Mouse (Mus musculus): ENCODE measurements around the gene Slc16a12. TPM values are rescaled to one million over a fixed set of nuclear protein-coding genes. Genes with fewer than 3 reads are reported as not detected.
A peak's percentile ranks its signal among the peaks of the same experiment; 100 is the strongest.

The Slc16a12 gene
- polyA plus RNA-seq, 1 experiment from 2014 or later, result 2.7 TPM

DNA sequence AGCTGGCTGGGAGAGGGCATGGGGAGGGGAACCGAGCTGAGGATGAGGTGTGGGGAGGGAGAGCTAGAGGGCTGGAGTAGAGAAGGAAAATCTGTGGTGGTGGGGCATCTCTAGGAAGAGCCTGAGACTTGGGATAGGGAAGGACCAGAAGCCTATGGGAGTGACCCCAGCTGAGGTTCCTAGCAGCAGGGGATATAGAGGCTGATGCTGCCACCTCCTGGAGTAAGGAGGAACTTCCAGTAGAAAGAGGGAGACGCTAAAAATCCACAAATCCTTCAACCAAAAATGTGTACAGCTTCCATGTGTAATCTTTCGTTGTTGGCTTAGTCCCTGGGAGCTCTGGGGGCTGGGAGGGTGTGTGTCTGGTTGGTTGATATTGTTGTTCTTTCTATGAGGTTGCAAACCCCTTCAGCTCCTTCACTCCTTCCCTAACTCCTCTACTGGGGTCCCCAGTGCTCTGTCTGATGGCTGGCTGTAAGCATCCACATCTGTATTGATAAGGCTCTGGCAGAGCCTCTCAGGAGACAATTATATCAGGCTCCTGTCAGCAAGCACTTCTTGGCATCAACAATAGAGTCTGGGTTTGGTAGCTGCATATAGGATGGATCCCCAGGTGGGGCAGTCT lies 110.0 kb downstream of the Slc16a12 start:
- 10% methylated on average over 3 of the region's 3 CpGs for WGBS
- Histone ChIP-seq H3K4me1 (ENCODE audit: control insufficient read depth, insufficient read depth, low read depth, low read length) (no peaks in the 10 kb centered on the region), H3K9me3 (ENCODE audit: control insufficient read depth, low read length) (no peaks in the 10 kb centered on the region), H3K27ac (ENCODE audit: low read depth, low read length) (no peak overlapping the region), H3K36me3 (ENCODE audit: control insufficient read depth, insufficient read depth, low read length) (no peaks in the 10 kb centered on the region), H3K9ac (ENCODE audit: low read depth, low read length) (no peak overlapping the region), H3K4me2 (ENCODE audit: low read length) (no peak overlapping the region), H3K27me3 (replicated peaks; ENCODE audit: control insufficient read depth, insufficient read depth, low read length) (no peaks in the 10 kb centered on the region), H3K4me3 (ENCODE audit: low read length) (no peak overlapping the region)
- 0 out of 2 replicates have a peak, but pooled peaks have one; percentile 52 for ATAC-seq

DNA sequence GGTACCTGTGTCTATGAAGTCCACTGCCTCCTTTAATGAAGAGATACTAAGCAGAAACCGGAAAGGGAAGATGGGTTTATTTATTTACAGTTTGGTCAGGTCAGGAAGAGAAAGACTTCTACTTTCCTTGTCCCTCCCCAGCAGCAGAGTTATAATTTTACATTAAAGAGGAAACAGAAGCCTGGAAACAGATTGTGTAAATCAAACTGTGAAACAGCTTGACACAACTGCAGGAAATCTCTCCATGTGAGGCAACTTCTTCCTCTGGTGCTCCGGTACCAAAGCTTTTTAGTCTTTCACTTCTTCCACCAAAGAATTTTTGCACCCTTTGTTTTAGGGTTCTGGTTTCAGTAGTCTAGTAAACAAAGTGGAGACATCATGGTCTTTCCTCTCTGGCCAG lies 113.6 kb downstream of the Slc16a12 start:
- Histone ChIP-seq H3K27me3 (replicated peaks; ENCODE audit: control insufficient read depth, insufficient read depth, low read length) (no peaks in the 10 kb centered on the region), H3K9me3 (ENCODE audit: control insufficient read depth, low read length) (no peaks in the 10 kb centered on the region), H3K27ac (ENCODE audit: low read depth, low read length) (no peak overlapping the region), H3K4me1 (ENCODE audit: control insufficient read depth, insufficient read depth, low read depth, low read length) (no peaks in the 10 kb centered on the region), H3K9ac (ENCODE audit: low read depth, low read length) (no peak overlapping the region), H3K4me2 (ENCODE audit: low read length) (no peak overlapping the region), H3K4me3 (ENCODE audit: low read length) (no peak overlapping the region), H3K36me3 (ENCODE audit: control insufficient read depth, insufficient read depth, low read length) (no peaks in the 10 kb centered on the region)
- 80% methylated on average over 2 of the region's 2 CpGs for WGBS
- ATAC-seq, result no peak

DNA sequence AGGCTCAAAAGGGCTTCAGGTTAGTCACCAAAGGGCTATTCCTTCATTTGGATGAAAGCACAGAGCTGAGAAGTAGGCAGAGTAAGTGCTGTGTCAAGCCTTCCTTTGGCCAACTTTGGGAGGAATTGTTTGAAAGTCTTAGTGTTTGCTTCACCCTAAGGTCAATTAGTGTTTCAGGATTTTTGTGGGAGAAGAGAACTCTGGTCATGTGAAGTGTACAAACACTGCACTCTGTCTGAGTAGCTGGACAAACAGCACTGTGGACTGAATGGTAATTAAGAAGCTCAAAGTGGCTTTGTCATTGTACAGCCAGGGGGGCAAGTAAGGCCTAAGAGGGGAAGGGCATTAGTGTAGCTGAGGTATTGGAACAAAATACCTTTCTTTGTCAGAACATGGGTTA lies 115.6 kb downstream of the Slc16a12 start:
- Histone ChIP-seq H3K4me2 (ENCODE audit: low read length) (no peak overlapping the region), H3K9ac (ENCODE audit: low read depth, low read length) (no peak overlapping the region), H3K4me1 (ENCODE audit: control insufficient read depth, insufficient read depth, low read depth, low read length) (no peaks in the 10 kb centered on the region), H3K27me3 (replicated peaks; ENCODE audit: control insufficient read depth, insufficient read depth, low read length) (no peaks in the 10 kb centered on the region), H3K9me3 (ENCODE audit: control insufficient read depth, low read length) (no peaks in the 10 kb centered on the region), H3K4me3 (ENCODE audit: low read length) (no peak overlapping the region), H3K27ac (ENCODE audit: low read depth, low read length) (no peak overlapping the region), H3K36me3 (ENCODE audit: control insufficient read depth, insufficient read depth, low read length) (no peaks in the 10 kb centered on the region)
- peak; percentile 9; the same call in 1 of the 2 replicates for ATAC-seq

DNA sequence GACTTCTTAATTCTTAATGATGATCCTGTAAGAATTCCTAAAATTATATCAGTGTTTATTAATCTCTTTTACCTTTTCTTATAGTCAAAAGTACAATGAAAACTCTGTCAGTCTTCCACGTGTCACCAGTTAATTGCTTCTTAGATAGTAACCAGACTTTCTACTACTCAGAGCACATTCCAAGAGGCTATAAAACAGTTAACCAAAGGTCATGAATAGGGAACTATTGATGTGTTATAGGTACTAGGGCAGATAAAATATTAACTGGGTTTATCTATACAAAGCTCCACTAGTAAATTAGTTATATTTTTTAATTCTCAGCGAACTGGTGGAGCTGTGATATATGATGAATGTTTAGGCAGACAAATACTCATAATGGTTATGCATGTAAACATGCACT lies 119.6 kb downstream of the Slc16a12 start:
- Histone ChIP-seq H3K4me3 (ENCODE audit: low read length) (no peak overlapping the region), H3K4me1 (ENCODE audit: control insufficient read depth, insufficient read depth, low read depth, low read length) (no peaks in the 10 kb centered on the region), H3K9ac (ENCODE audit: low read depth, low read length) (no peak overlapping the region), H3K4me2 (ENCODE audit: low read length) (no peak overlapping the region), H3K27me3 (replicated peaks; ENCODE audit: control insufficient read depth, insufficient read depth, low read length) (no peaks in the 10 kb centered on the region), H3K27ac (ENCODE audit: low read depth, low read length) (no peak overlapping the region), H3K9me3 (ENCODE audit: control insufficient read depth, low read length) (no peaks in the 10 kb centered on the region), H3K36me3 (ENCODE audit: control insufficient read depth, insufficient read depth, low read length) (no peaks in the 10 kb centered on the region)
- ATAC-seq, result no peak
- 77% methylated on average over 2 of the region's 2 CpGs for WGBS

DNA sequence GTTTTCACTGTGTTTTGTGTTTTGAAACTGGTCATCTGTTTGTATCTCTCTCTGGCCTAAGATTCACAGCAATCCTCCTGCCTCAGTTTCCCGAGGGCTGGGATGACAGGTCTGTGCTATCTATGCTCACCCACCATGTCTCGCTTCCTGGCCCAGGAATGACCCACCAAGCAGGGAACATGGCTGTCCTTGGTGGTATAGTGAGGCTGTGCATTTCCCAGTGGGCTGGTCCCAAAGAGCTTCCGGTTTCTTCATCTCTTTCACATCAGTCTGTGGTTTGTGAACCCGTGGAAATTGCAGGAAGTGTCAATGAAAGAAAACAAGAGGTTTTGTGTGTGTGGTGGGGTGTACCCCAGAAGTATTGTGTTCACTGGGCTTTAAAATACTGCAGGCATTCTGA lies 122.4 kb downstream of the Slc16a12 start:
- whole genome bisulfite sequencing, result 82% methylated on average over 4 of the region's 4 CpGs

DNA sequence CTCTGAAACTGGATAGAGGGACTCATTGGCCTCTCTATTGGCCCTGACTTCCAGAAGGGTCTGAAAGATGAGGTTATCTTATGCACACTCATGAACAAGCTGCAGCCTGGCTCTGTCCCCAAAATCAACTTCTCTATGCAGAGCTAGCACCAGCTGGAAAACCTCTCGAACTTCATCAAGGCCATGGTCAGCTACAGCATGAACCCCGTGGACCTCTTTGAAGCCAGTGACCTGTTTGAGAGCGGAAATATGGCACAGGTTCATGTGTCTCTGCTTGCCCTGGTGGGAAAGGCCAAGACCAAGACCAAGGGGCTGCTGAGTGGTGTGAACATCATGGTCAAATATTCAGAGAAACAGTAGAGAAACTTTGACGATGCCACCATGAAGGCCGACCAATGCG lies 123.3 kb downstream of the Slc16a12 start:
- H3K4me2 ChIP-seq (ENCODE audit: low read length), result no peak overlapping the region
- H3K27ac ChIP-seq (ENCODE audit: low read depth, low read length), result no peak overlapping the region
- WGBS, result 94% methylated on average over 6 of the region's 6 CpGs
- no peaks in the 10 kb centered on the region for H3K4me1 ChIP-seq (ENCODE audit: control insufficient read depth, insufficient read depth, low read depth, low read length)
- no peak overlapping the region for H3K4me3 ChIP-seq (ENCODE audit: low read length)
- H3K9me3 ChIP-seq (ENCODE audit: control insufficient read depth, low read length), result no peaks in the 10 kb centered on the region
- H3K36me3 ChIP-seq (ENCODE audit: control insufficient read depth, insufficient read depth, low read length), result no peaks in the 10 kb centered on the region
- no peak for ATAC-seq
- no peak overlapping the region for H3K9ac ChIP-seq (ENCODE audit: low read depth, low read length)
- no peaks in the 10 kb centered on the region for H3K27me3 ChIP-seq (replicated peaks; ENCODE audit: control insufficient read depth, insufficient read depth, low read length)

More for the DNA sequence above, 122.4 kb downstream of the Slc16a12 start:
- Histone ChIP-seq H3K36me3 (ENCODE audit: control insufficient read depth, insufficient read depth, low read length) (no peaks in the 10 kb centered on the region), H3K27ac (ENCODE audit: low read depth, low read length) (no peak overlapping the region), H3K4me3 (ENCODE audit: low read length) (no peak overlapping the region), H3K9ac (ENCODE audit: low read depth, low read length) (no peak overlapping the region), H3K27me3 (replicated peaks; ENCODE audit: control insufficient read depth, insufficient read depth, low read length) (no peaks in the 10 kb centered on the region), H3K4me1 (ENCODE audit: control insufficient read depth, insufficient read depth, low read depth, low read length) (no peaks in the 10 kb centered on the region), H3K4me2 (ENCODE audit: low read length) (no peak overlapping the region), H3K9me3 (ENCODE audit: control insufficient read depth, low read length) (no peaks in the 10 kb centered on the region)
- ATAC-seq, result no peak

DNA sequence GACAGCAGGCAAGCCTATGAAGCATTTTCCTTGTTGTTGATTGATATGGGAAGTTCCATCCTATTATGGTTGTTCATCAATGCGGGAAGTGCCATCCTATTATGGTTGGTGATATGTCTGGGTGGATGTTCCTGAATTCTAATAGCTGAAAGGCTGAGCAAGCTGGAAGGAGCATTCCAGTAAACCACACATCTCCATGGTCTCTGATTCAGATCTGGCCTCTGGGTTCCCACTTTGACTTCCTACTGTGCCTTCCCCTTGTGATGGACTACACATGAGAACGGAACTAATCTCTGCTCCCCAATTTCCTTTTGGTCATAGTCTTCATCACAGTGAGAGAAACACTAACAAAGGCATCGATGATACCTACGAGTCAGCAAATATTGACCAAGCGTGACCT lies 126.2 kb downstream of the Slc16a12 start:
- Histone ChIP-seq H3K9ac (ENCODE audit: low read depth, low read length) (no peak overlapping the region), H3K27ac (ENCODE audit: low read depth, low read length) (no peak overlapping the region), H3K36me3 (ENCODE audit: control insufficient read depth, insufficient read depth, low read length) (no peaks in the 10 kb centered on the region), H3K4me2 (ENCODE audit: low read length) (no peak overlapping the region), H3K4me3 (ENCODE audit: low read length) (no peak overlapping the region), H3K9me3 (ENCODE audit: control insufficient read depth, low read length) (no peaks in the 10 kb centered on the region), H3K4me1 (ENCODE audit: control insufficient read depth, insufficient read depth, low read depth, low read length) (no peaks in the 10 kb centered on the region), H3K27me3 (replicated peaks; ENCODE audit: control insufficient read depth, insufficient read depth, low read length) (no peaks in the 10 kb centered on the region)
- ATAC-seq, result no peak
- WGBS, result 91% methylated on average over 5 of the region's 5 CpGs

Small RNAs within 50 kb of the gene (microRNA-seq; reads per million reads assigned to microRNA genes)
- gene Gm27476, result not detected

Other genes with a start within 250 kb of the Slc16a12 start
- 24.6 and 25.2 TPM in 2 replicates for gene Lipa, start 219.8 kb downstream of the Slc16a12 start, polyA plus RNA-seq (2015; fragmentation: Nextera tagmentation; extraction: Ambion mirVana)
- 7.0 and 7.2 TPM in 2 replicates for gene Ifit2, start 196.6 kb downstream of the Slc16a12 start, polyA plus RNA-seq (2015; fragmentation: Nextera tagmentation; extraction: Ambion mirVana)
- gene Ifit3, start 163.8 kb downstream of the Slc16a12 start, polyA plus RNA-seq (2015; fragmentation: Nextera tagmentation; extraction: Ambion mirVana), result 1.1 and 2.3 TPM in 2 replicates
- 1.4 TPM in 2 replicates for gene Ifit1bl1, start 145.3 kb downstream of the Slc16a12 start, polyA plus RNA-seq (2015; fragmentation: Nextera tagmentation; extraction: Ambion mirVana)
- gene Ifit3b, start 139.3 kb downstream of the Slc16a12 start, polyA plus RNA-seq (2015; fragmentation: Nextera tagmentation; extraction: Ambion mirVana), result 0.14 and 0.25 TPM in 2 replicates
- gene Ifit1bl2, start 106.5 kb downstream of the Slc16a12 start, polyA plus RNA-seq (2015; fragmentation: Nextera tagmentation; extraction: Ambion mirVana), result 0.44 and 0.54 TPM in 2 replicates
- 0.26 and 0.48 TPM in 2 replicates for gene Ifit1, start 106.4 kb downstream of the Slc16a12 start, polyA plus RNA-seq (2015; fragmentation: Nextera tagmentation; extraction: Ambion mirVana)
- 8.5 and 9.3 TPM in 2 replicates for gene Pank1, start 132.2 kb upstream of the Slc16a12 start, polyA plus RNA-seq (2015; fragmentation: Nextera tagmentation; extraction: Ambion mirVana)
- gene Kif20b, start 175.1 kb upstream of the Slc16a12 start, polyA plus RNA-seq (2015; fragmentation: Nextera tagmentation; extraction: Ambion mirVana), result 12.2 and 13.9 TPM in 2 replicates